Mouse (Mus musculus): Measurements from ENCODE around the gene Sdk1. TPM values are rescaled to one million over a fixed set of nuclear protein-coding genes. Genes with fewer than 3 reads are reported as not detected.

The Sdk1 gene
- total and polyA plus RNA-seq, 3 experiments = 0.04 to 0.87 TPM; not detected in 1

DNA sequence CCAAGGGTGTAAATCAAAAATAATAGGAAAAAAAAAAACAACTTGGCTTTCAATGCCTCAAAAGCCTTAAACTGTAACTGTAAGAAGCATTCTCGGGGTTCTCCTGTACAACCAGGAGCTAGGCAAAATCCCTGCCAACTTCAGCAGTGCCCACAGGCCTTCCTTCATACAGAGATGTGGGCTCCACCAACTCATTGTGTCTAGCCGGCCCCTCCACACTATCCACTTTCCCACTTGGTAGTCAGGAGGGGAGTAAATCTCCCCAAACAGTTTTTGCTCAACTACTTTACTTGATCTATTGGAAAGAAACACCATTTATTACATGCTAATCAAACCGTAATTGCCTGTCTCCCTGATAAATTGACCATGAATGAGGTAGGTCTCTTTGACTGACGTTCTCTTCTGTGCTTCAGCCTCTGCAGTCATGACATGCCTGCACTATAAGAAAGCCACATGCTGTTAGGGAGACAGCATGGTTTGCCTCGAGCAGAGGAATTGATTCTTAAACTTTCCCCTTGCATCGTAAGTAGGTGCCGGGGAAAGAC is 445.7 kb downstream of the Sdk1 start:
- Histone ChIP-seq H3K9ac (ENCODE audit: insufficient read depth, low read depth) (no peak overlapping the region), H3K9me3 (replicated peaks; ENCODE audit: low read length) (no peaks in the 10 kb centered on the region), H3K27me3 (replicated peaks) (no peaks in the 10 kb centered on the region), H3K36me3 (replicated peaks in 1 of 2; ENCODE audit: control insufficient read depth in 1 of 2, insufficient read depth in 1 of 2, low read length in 1 of 2) (no peaks in the 10 kb centered on the region), H3K4me2 (ENCODE audit: insufficient read depth, low read depth, poor library complexity, severe bottlenecking) (no peak overlapping the region), H3K4me3 (replicated peaks in 1 of 3; ENCODE audit: low read depth in 2 of 3, low read length in 2 of 3, poor library complexity in 1 of 3) (no peak overlapping the region), H3K79me2 (replicated peaks; ENCODE audit: control insufficient read depth, extremely low read depth, insufficient read depth, poor library complexity, severe bottlenecking) (no peaks in the 10 kb centered on the region), H3K27ac (ENCODE audit: insufficient read depth, low read depth) (no peak overlapping the region), H3K4me1 (ENCODE audit: control insufficient read depth in 1 of 2, insufficient read depth in 2 of 2) (peaks cover 0 to 1% of the 10 kb centered on the region in 2 experiments; a peak in 1 of 4 replicates)
- TF ChIP-seq POLR2AphosphoS2 (IDR thresholded peaks at IDR 0.05; ENCODE audit: low read depth, low read length) = no peak
- no peak for TF ChIP-seq ELF1 (IDR thresholded peaks at IDR 0.05; ENCODE audit: low read depth, low read length)
- in situ Hi-C loops (cut with MboI; ENCODE audit: low pct_ligation_motif_present, low pct_unique_long_range_greater_than_20kb, low sequenced_read_pairs) = no loop called here
- no peak for DNase-seq (ENCODE audit: extremely low read depth)
- dilution Hi-C loops (cut with MboI; ENCODE audit: extremely low pct_ligation_motif_present, extremely low pct_unique_long_range_greater_than_20kb, low sequenced_read_pairs) = no loop called here

DNA sequence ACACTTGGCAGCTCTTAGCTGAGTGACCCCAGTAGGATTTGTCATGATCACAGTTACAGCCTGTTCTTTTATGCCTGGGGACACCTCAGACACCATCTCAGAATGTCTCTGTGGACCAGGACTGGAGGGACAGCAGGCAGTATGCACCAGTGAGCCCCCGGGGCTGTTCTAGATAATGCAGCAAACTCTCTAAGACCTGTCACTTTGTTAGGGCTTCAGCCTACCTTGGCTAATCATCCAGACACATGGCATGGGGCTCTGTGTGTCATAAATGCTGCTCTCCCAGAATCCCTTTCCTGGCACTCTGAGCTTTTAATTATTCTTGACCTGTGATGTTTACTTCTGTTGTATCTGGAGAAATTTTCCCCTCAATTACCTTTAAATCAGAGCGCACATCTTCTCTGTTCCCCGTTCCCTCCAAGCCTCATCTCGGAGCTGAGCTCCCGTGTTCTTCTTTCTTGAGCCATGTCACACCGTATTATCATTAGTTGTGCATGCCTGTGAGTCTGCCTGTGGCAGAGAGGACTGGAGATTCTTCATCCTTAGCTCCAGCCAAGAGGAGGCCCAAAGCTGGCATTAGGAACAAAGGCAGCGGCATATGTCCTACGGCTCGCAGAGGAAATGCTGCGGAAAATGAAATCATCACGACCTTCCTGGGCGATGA is 448.3 kb downstream of the Sdk1 start:
- Histone ChIP-seq H3K4me2 (ENCODE audit: insufficient read depth, low read depth, poor library complexity, severe bottlenecking) (no peak overlapping the region), H3K79me2 (replicated peaks; ENCODE audit: control insufficient read depth, extremely low read depth, insufficient read depth, poor library complexity, severe bottlenecking) (no peaks in the 10 kb centered on the region), H3K27ac (ENCODE audit: insufficient read depth, low read depth) (no peak overlapping the region), H3K36me3 (replicated peaks in 1 of 2; ENCODE audit: control insufficient read depth in 1 of 2, insufficient read depth in 1 of 2, low read length in 1 of 2) (no peaks in the 10 kb centered on the region), H3K9me3 (replicated peaks; ENCODE audit: low read length) (no peaks in the 10 kb centered on the region), H3K4me3 (replicated peaks in 1 of 3; ENCODE audit: low read depth in 2 of 3, low read length in 2 of 3, poor library complexity in 1 of 3) (no peak overlapping the region), H3K9ac (ENCODE audit: insufficient read depth, low read depth) (no peak overlapping the region), H3K4me1 (ENCODE audit: control insufficient read depth in 1 of 2, insufficient read depth in 2 of 2) (no peaks in the 10 kb centered on the region), H3K27me3 (replicated peaks) (no peaks in the 10 kb centered on the region)
- TF ChIP-seq MAX (IDR thresholded peaks at IDR 0.05; ENCODE audit: low read length) (no peak), SIN3A (IDR thresholded peaks at IDR 0.05; ENCODE audit: low read length) (no peak), SMC3 (IDR thresholded peaks at IDR 0.05; ENCODE audit: low read depth, low read length) (no peak), EP300 (IDR thresholded peaks at IDR 0.05; ENCODE audit: low read length) (no peak), USF2 (conservative IDR thresholded peaks at IDR 0.05; ENCODE audit: low read depth, low read length) (no peak), ZKSCAN1 (IDR thresholded peaks at IDR 0.05; ENCODE audit: borderline replicate concordance, low read depth, low read length) (no peak)
- DNase-seq (ENCODE audit: extremely low read depth) = no peak
- in situ Hi-C loops (cut with MboI; ENCODE audit: low pct_ligation_motif_present, low pct_unique_long_range_greater_than_20kb, low sequenced_read_pairs) = no loop called here
- dilution Hi-C loops (cut with MboI; ENCODE audit: extremely low pct_ligation_motif_present, extremely low pct_unique_long_range_greater_than_20kb, low sequenced_read_pairs) = no loop called here

DNA sequence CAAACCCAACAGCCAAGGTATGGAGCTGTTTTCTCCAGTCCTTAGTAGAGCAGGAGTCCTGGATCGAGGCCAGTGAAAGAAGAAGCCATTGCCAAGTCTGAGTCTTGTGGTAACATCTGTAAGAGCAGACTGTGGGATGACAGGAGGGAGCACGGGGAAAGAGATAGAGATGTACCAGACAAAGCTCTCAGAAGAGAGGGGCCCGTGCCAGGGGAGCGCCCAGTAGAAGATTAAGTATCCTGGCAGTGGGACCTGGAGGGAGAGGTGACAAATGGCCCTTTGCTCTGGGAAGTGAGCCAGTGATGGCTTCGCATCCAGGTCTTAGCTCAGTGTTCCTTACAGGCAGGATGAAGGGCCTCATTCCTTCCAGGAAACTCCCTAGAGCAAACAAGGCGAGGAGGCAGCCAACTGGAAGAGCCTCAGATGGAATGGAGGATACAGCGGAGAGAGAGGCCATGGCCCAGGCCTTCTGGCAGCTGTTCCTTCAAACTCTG is 450.2 kb downstream of the Sdk1 start:
- in situ Hi-C loops (cut with MboI; ENCODE audit: low pct_ligation_motif_present, low pct_unique_long_range_greater_than_20kb, low sequenced_read_pairs) = no loop called here
- H3K27me3 ChIP-seq (replicated peaks) = no peaks in the 10 kb centered on the region
- H3K9me3 ChIP-seq (replicated peaks; ENCODE audit: low read length) = peaks cover 3% of the 10 kb centered on the region
- no peak for TF ChIP-seq NELFE (IDR thresholded peaks at IDR 0.05; ENCODE audit: low read depth, low read length)
- TF ChIP-seq CHD2 (IDR thresholded peaks at IDR 0.05; ENCODE audit: low read length) = no peak
- TF ChIP-seq UBTF (IDR thresholded peaks at IDR 0.05; ENCODE audit: low read depth, low read length) = no peak
- no peak for TF ChIP-seq NRF1 (IDR thresholded peaks at IDR 0.05; ENCODE audit: low read depth, low read length)
- TF ChIP-seq MAX (IDR thresholded peaks at IDR 0.05; ENCODE audit: low read length) = no peak
- no peak for TF ChIP-seq E2F4 (IDR thresholded peaks at IDR 0.05; ENCODE audit: insufficient replicate concordance, low read depth, low read length)
- no peak for TF ChIP-seq KAT2A (IDR thresholded peaks at IDR 0.05; ENCODE audit: insufficient replicate concordance, low read length)
- no peak for TF ChIP-seq HCFC1 (IDR thresholded peaks at IDR 0.05; ENCODE audit: low read depth, low read length)
- no peak for TF ChIP-seq MAFK (IDR thresholded peaks at IDR 0.05; ENCODE audit: insufficient replicate concordance, low read length)
- TF ChIP-seq TBP (conservative IDR thresholded peaks at IDR 0.05; ENCODE audit: low read depth, low read length) = no peak
- TF ChIP-seq POLR2A (IDR thresholded peaks at IDR 0.05; ENCODE audit: low read depth, low read length) = no peak
- no peak for TF ChIP-seq SMC3 (IDR thresholded peaks at IDR 0.05; ENCODE audit: low read depth, low read length)
- no peak for TF ChIP-seq MXI1 (IDR thresholded peaks at IDR 0.05; ENCODE audit: low read depth, low read length)
- H3K36me3 ChIP-seq (replicated peaks in 1 of 2; ENCODE audit: control insufficient read depth in 1 of 2, insufficient read depth in 1 of 2, low read length in 1 of 2) = no peaks in the 10 kb centered on the region
- dilution Hi-C loops (cut with MboI; ENCODE audit: extremely low pct_ligation_motif_present, extremely low pct_unique_long_range_greater_than_20kb, low sequenced_read_pairs) = no loop called here
- H3K79me2 ChIP-seq (replicated peaks; ENCODE audit: control insufficient read depth, extremely low read depth, insufficient read depth, poor library complexity, severe bottlenecking) = no peaks in the 10 kb centered on the region
- H3K27ac ChIP-seq (ENCODE audit: insufficient read depth, low read depth) = no peak overlapping the region
- H3K4me3 ChIP-seq (replicated peaks in 1 of 3; ENCODE audit: low read depth in 2 of 3, low read length in 2 of 3, poor library complexity in 1 of 3) = no peak overlapping the region
- no peak for DNase-seq (ENCODE audit: extremely low read depth)
- no peaks in the 10 kb centered on the region for H3K4me1 ChIP-seq (ENCODE audit: control insufficient read depth in 1 of 2, insufficient read depth in 2 of 2)
- no peak overlapping the region for H3K4me2 ChIP-seq (ENCODE audit: insufficient read depth, low read depth, poor library complexity, severe bottlenecking)
- H3K9ac ChIP-seq (ENCODE audit: insufficient read depth, low read depth) = no peak overlapping the region

Measured in CH12.LX (cell line).